Mouse (Mus musculus) spleen, adult 2 months (tissue): ENCODE data around the gene Ivd.

Experiments
- CTCF ChIP-seq: fragments of 200-500 bp; IDR thresholded peaks from 2 replicates; pipeline ENCODE4 v1.5.1; 2011; ENCODE audit warnings: mild to moderate bottlenecking, inconsistent platforms; ENCODE audit not compliant: insufficient read depth, insufficient read length, insufficient replicate concordance; ENCODE audit errors: extremely low read depth
- POLR2A ChIP-seq: fragments of 200-500 bp; IDR thresholded peaks from 2 replicates; pipeline ENCODE4 v1.6.1; 2011; ENCODE audit warnings: low read depth, low read length, inconsistent platforms

DNA sequence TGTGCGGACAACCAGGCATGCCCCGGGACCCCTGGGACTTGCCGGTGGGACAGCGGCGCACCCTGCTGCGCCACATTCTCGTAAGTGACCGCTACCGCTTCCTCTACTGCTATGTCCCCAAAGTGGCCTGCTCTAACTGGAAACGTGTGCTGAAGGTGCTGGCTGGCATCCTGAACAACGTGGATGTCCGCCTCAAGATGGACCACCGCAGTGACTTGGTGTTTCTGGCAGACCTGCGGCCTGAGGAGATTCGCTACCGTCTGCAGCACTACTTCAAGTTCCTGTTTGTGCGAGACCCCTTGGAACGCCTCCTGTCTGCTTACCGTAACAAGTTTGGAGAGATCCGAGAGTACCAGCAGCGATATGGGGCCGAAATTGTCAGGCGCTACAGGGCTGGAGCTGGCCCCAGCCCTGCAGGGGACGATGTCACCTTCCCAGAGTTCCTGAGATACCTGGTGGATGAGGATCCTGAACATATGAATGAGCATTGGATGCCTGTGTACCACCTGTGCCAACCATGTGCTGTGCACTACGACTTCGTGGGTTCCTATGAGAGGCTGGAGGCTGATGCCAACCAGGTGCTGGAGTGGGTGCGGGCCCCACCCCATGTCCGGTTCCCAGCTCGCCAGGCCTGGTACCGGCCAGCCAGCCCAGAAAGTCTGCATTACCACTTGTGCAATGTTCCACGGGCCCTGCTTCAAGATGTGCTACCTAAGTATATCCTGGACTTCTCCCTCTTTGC, 65.4 kb downstream of the Ivd start:
- TF ChIP-seq CTCF: no peak
- TF ChIP-seq POLR2A: no peak
